Mouse (Mus musculus) liver, embryonic 15.5 days (tissue): Measurements from ENCODE around the gene Gm49416. TPM values are rescaled to one million over a fixed set of nuclear protein-coding genes. Genes with fewer than 3 reads are reported as not detected.

Experiments used
- ATAC-seq: fragments of 200-750 bp; cut with Nextera tagmentation; 2 replicates; pipeline ENCODE4 v1.8.0; 2017; ENCODE audit warnings: moderate number of reproducible peaks, mild to moderate bottlenecking, moderate library complexity; ENCODE audit not compliant: insufficient read depth
- H3K27ac ChIP-seq: fragments of 300-500 bp; sonication (generic); replicated peaks from 2 replicates; pipeline ENCODE4 v1.5.1; 2015; ENCODE audit warnings: mild to moderate bottlenecking, inconsistent platforms
- H3K27me3 ChIP-seq: fragments of 300-500 bp; sonication (generic); 2 replicates; pipeline ENCODE4 v1.6.1; 2015; ENCODE audit warnings: mild to moderate bottlenecking, inconsistent platforms
- H3K36me3 ChIP-seq: fragments of 300-500 bp; sonication (generic); replicated peaks from 2 replicates; pipeline ENCODE4 v1.6.1; 2015; ENCODE audit warnings: moderate library complexity, mild to moderate bottlenecking, inconsistent platforms
- H3K4me1 ChIP-seq: fragments of 300-500 bp; sonication (generic); replicated peaks from 2 replicates; pipeline ENCODE4 v1.6.1; 2015; ENCODE audit warnings: inconsistent platforms
- H3K4me2 ChIP-seq: fragments of 300-500 bp; sonication (generic); 2 replicates; pipeline ENCODE4 v1.6.1; 2015; ENCODE audit warnings: moderate library complexity, mild to moderate bottlenecking, inconsistent platforms
- H3K4me3 ChIP-seq: fragments of 300-500 bp; sonication (generic); replicated peaks from 2 replicates; pipeline ENCODE4 v1.5.1; 2015; ENCODE audit warnings: mild to moderate bottlenecking, inconsistent platforms
- H3K9ac ChIP-seq: fragments of 300-500 bp; sonication (generic); 2 replicates; pipeline ENCODE4 v1.6.1; 2015; ENCODE audit warnings: moderate library complexity, mild to moderate bottlenecking, inconsistent platforms
- H3K9me3 ChIP-seq: fragments of 300-500 bp; sonication (generic); replicated peaks from 2 replicates; pipeline ENCODE4 v1.6.1; 2016; ENCODE audit warnings: inconsistent platforms
- WGBS: fragments of 180-500 bp; shearing (Covaris S2); methylation state at CpG from one replicate; pipeline ENCODE4 v1.1.7; 2015; ENCODE audit warnings: mixed read lengths; ENCODE audit not compliant: insufficient replicate concordance; 5-methylcytosine and 5-hydroxymethylcytosine counted together
- polyA plus RNA-seq: library from polyadenylated mRNA; unstranded; fragments of >200 nt; fragmentation: Nextera tagmentation; extraction: Ambion mirVana; gene quantifications from 2 replicates; pipeline ENCODE4 v1.2.1, GENCODE M21; 2015

The Gm49416 gene
- polyA plus RNA-seq, 1 experiment from 2014 or later: 0.29 TPM

DNA sequence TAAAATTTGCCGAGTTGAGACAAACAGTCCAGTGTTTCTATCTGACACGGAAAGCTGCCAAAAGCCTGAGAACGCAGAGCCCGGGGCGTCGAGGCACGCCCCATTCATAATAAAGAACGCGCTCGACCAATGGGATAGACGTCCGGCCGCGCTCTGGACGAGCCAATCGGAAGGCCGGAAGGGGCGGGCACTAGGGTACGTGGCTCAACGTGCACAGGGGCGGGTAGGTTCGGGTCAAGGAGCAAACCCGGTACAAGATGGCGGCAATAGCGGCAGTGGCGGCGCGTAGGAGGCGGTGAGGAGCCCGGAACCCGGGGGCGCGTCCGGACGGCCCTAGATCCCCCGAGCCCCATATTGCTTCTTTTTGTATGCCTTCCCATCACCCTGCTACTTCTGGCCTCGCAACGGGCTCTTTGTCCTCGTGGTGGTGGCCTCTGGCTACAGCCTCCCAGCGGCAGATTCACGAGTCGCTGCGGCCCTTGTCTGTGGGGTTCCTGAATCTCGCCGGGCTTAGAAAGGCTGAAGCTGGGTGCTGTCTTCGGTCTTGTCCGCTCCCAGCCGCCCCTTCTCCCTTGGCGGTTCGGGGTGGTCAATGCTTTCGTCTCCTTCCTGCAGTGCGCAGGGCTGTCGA is 9.3 kb downstream of the Gm49416 start, which contains the start of gene Ganab:
Gene Ganab, plus strand, starts transcription at position 207 of the 631 bp plus-strand sequence.
- H3K36me3 ChIP-seq: peaks cover 47% of the 10 kb centered on the region

GRCm38 (mm10) chr19:8898576-8898975 is 9.8 kb downstream of the Gm49416 start:
- Histone ChIP-seq H3K36me3 (peaks cover 53% of the 10 kb centered on the region), H3K4me1 (peaks cover 61% of the 10 kb centered on the region), H3K27ac (peak overlapping the region; percentile 90), H3K9ac (peak overlapping the region; percentile 91), H3K9me3 (no peaks in the 10 kb centered on the region), H3K4me2 (peak overlapping the region; percentile 81), H3K27me3 (no peaks in the 10 kb centered on the region), H3K4me3 (peak overlapping the region; percentile 86)
- 3% methylated on average over 13 of the region's 13 CpGs for WGBS
- no peak for ATAC-seq

More for the DNA sequence above, 9.3 kb downstream of the Gm49416 start, which contains the start of gene Ganab:
- peak within 1 kb of the TSS; percentile 91 for H3K9ac ChIP-seq
- peak; percentile 98 for ATAC-seq
- H3K9me3 ChIP-seq: no peaks in the 10 kb centered on the region
- peaks cover 66% of the 10 kb centered on the region for H3K4me1 ChIP-seq
- H3K4me3 ChIP-seq: peak within 1 kb of the TSS; percentile 86
- peak within 1 kb of the TSS; percentile 90 for H3K27ac ChIP-seq
- peak within 1 kb of the TSS; percentile 81 for H3K4me2 ChIP-seq
- under 1% methylated on average over 53 of the region's 53 CpGs for WGBS
- no peaks in the 10 kb centered on the region for H3K27me3 ChIP-seq

GRCm38 (mm10) chr19:8899079-8899478 is 10.4 kb downstream of the Gm49416 start:
- Histone ChIP-seq H3K4me1 (peaks cover 56% of the 10 kb centered on the region), H3K9ac (peak overlapping the region; percentile 91), H3K36me3 (peaks cover 58% of the 10 kb centered on the region), H3K9me3 (no peaks in the 10 kb centered on the region), H3K4me3 (peak overlapping the region; percentile 86), H3K4me2 (peak overlapping the region; percentile 81), H3K27me3 (no peaks in the 10 kb centered on the region), H3K27ac (peak overlapping the region; percentile 31; the same call in 1 of the 2 replicates)
- 33% methylated on average over 3 of the region's 3 CpGs for WGBS
- ATAC-seq: no peak

GRCm38 (mm10) chr19:8903412-8903811 is 14.7 kb downstream of the Gm49416 start:
- peaks cover 29% of the 10 kb centered on the region for H3K4me1 ChIP-seq
- H3K36me3 ChIP-seq: peaks cover 69% of the 10 kb centered on the region
- no peak for ATAC-seq
- no peaks in the 10 kb centered on the region for H3K9me3 ChIP-seq
- H3K4me2 ChIP-seq: no peak overlapping the region
- H3K27ac ChIP-seq: no peak overlapping the region
- H3K4me3 ChIP-seq: no peak overlapping the region
- H3K9ac ChIP-seq: no peak overlapping the region
- WGBS: 84% methylated on average over 5 of the region's 5 CpGs
- H3K27me3 ChIP-seq: no peaks in the 10 kb centered on the region

GRCm38 (mm10) chr19:8908531-8908930 is 19.8 kb downstream of the Gm49416 start:
- Histone ChIP-seq H3K27me3 (no peaks in the 10 kb centered on the region), H3K9me3 (no peaks in the 10 kb centered on the region), H3K36me3 (peaks cover 96% of the 10 kb centered on the region), H3K4me1 (no peaks in the 10 kb centered on the region), H3K27ac (no peak overlapping the region), H3K4me2 (no peak overlapping the region), H3K4me3 (no peak overlapping the region), H3K9ac (no peak overlapping the region)
- 82% methylated on average over 6 of the region's 6 CpGs for WGBS
- ATAC-seq: no peak

- Histone ChIP-seq H3K4me1 (0 out of 2 replicates have a peak, but pooled peaks cover 3% of the 10 kb centered on the region), H3K4me3 (no peak overlapping the region), H3K27me3 (no peaks in the 10 kb centered on the region), H3K9ac (no peak overlapping the region), H3K4me2 (no peak overlapping the region), H3K9me3 (no peaks in the 10 kb centered on the region), H3K36me3 (peaks cover 99% of the 10 kb centered on the region), H3K27ac (no peak overlapping the region)
- no peak for ATAC-seq
- 86% methylated on average over 5 of the region's 5 CpGs for WGBS
These were observed 23.1 kb downstream of the Gm49416 start for GRCm38 (mm10) chr19:8911810-8912209.

GRCm38 (mm10) chr19:8914212-8914611 is 25.5 kb downstream of the Gm49416 start:
- peaks cover 80% of the 10 kb centered on the region for H3K36me3 ChIP-seq
- H3K9me3 ChIP-seq: no peaks in the 10 kb centered on the region
- 85% methylated on average over 3 of the region's 3 CpGs for WGBS
- H3K4me2 ChIP-seq: no peak overlapping the region
- no peak overlapping the region for H3K9ac ChIP-seq
- peaks cover 6% of the 10 kb centered on the region for H3K4me1 ChIP-seq
- H3K4me3 ChIP-seq: no peak overlapping the region
- no peaks in the 10 kb centered on the region for H3K27me3 ChIP-seq
- ATAC-seq: no peak
- H3K27ac ChIP-seq: no peak overlapping the region

DNA sequence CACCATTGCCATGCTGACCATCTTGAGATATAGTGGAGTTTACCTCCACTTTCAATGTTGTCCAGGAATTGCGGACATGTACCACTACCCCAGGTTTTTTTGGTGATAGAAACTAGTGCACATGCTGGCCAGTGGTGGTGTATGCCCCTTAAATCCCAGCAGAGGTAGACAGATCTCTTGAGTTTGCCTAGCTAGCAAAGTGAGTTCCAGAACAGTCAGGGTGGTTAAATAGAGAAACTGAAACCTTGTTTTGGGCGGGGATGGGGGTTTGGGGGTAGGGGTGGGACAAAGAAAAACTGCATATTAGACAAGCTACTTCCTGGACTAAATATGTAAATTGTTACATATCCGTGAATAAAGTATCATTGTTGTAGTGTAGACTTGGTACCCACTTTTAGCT is 30.3 kb downstream of the Gm49416 start:
- Histone ChIP-seq H3K27me3 (no peaks in the 10 kb centered on the region), H3K4me3 (no peak overlapping the region), H3K27ac (no peak overlapping the region), H3K9me3 (no peaks in the 10 kb centered on the region), H3K4me2 (no peak overlapping the region), H3K36me3 (peaks cover 40% of the 10 kb centered on the region), H3K9ac (no peak overlapping the region), H3K4me1 (peaks cover 43% of the 10 kb centered on the region)
- 67% methylated on average over 3 of the region's 3 CpGs for WGBS
- ATAC-seq: no peak

DNA sequence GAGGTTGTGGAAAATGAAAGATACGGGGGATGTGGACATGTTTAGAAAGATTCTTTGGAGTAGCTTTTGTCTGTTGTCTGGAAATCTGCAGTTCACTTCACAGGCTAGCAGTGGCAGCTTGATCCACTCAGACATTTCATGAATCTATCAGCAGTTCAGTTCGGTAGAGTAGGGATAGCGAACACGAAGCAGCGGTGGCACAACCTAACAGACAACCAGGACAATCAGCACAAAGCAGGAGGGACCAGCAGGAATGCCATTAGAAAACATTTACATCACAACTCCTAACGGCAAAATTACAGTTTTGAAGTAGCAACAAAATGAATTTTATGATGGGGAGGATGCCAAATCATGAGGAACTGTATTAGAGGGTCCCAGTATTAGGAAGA is 31.0 kb downstream of the Gm49416 start:
- peak overlapping the region; percentile 88 for H3K4me2 ChIP-seq
- peaks cover 46% of the 10 kb centered on the region for H3K4me1 ChIP-seq
- H3K9ac ChIP-seq: peak overlapping the region; percentile 85; the same call in 1 of the 2 replicates
- 64% methylated on average over 6 of the region's 6 CpGs for WGBS
- peaks cover 37% of the 10 kb centered on the region for H3K36me3 ChIP-seq
- peak overlapping the region; percentile 90 for H3K4me3 ChIP-seq
- H3K27me3 ChIP-seq: no peaks in the 10 kb centered on the region
- ATAC-seq: no peak
- H3K9me3 ChIP-seq: no peaks in the 10 kb centered on the region
- H3K27ac ChIP-seq: peak overlapping the region; percentile 96

DNA sequence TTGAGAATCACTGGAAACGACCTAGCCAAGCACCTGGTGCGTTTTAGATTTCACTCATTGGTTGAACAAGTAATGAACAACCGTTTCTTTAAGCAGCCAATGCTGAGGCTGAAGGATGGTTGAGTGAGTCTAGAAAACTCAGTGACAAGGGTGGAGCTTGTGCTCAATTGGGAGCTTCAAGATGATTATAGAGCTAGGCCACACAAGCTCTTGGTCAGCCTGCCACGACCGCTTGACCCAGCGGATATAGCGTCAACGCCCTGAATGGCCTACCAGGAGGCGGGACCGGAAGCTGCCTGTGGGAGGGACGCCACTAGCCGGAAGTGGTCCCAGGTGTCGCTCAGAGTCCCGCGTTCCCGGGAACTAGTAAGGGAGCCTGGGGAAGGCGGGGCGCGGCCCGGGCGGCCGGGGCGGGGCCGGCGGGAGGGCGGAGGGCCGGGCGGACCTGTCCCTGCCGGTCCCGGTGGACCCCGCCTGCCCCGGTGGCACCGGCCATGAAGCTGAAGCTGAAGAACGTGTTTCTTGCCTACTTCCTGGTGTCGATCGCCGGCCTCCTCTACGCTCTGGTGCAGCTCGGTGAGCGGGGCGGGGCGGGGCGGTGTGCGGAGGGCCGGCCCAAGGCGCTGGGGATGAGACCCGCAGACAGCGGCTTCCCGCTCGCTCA is 31.5 kb downstream of the Gm49416 start, which contains the start of gene B3gat3:
Gene B3gat3, plus strand, starts transcription at position 302 of the 664 bp plus-strand sequence.
- Histone ChIP-seq H3K9ac (peak within 1 kb of the TSS; percentile 85), H3K27ac (peak within 1 kb of the TSS; percentile 96), H3K4me3 (peak within 1 kb of the TSS; percentile 90), H3K9me3 (no peaks in the 10 kb centered on the region), H3K36me3 (peaks cover 33% of the 10 kb centered on the region), H3K4me2 (peak within 1 kb of the TSS; percentile 88), H3K4me1 (peaks cover 45% of the 10 kb centered on the region), H3K27me3 (no peaks in the 10 kb centered on the region)
- ATAC-seq: peak; percentile 95
- 2% methylated on average over 50 of the region's 50 CpGs for whole genome bisulfite sequencing

DNA sequence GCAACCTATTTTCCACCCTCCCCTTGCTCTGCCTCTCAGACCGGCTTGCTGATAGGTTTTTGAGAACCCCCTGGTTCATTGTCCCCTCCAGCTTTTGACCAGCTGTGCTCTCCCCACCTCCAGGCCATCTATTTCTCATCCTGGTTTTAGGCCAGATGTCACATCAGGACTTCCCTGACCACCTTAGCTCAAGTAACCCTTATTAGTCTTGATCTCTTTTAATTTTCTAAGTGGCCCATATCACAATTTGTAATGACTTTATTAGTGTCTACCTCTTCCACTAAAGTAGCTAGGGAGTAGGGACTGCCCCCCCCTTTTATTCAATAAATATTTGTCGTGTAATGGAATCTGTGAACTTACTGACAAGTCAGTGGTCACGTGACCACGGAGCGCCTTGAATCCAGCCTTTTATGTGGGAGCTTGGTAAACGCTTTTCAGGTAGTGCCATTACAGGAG is 32.1 kb downstream of the Gm49416 start:
- ATAC-seq: peak; percentile 19
- no peaks in the 10 kb centered on the region for H3K27me3 ChIP-seq
- peak overlapping the region; percentile 96 for H3K27ac ChIP-seq
- H3K4me1 ChIP-seq: peaks cover 45% of the 10 kb centered on the region
- H3K4me2 ChIP-seq: peak overlapping the region; percentile 88
- peaks cover 33% of the 10 kb centered on the region for H3K36me3 ChIP-seq
- peak overlapping the region; percentile 90 for H3K4me3 ChIP-seq
- 2% methylated on average over 6 of the region's 6 CpGs for WGBS
- H3K9me3 ChIP-seq: no peaks in the 10 kb centered on the region
- H3K9ac ChIP-seq: peak overlapping the region; percentile 85
